Mouse (Mus musculus) forebrain, embryonic 13.5 days (tissue): ENCODE results near the gene Dazap2. TPM values are rescaled to one million over a fixed set of nuclear protein-coding genes. Genes with fewer than 3 reads are reported as not detected.
A peak's percentile ranks its signal among the peaks of the same experiment; 100 is the strongest.
"Not testable (repeated sequence)": the region's sequence is repeated elsewhere in the genome, so short reads cannot be mapped to it uniquely, and the experiment has no call there.

Source experiments
- ATAC-seq: fragments of 200-750 bp; cut with Nextera tagmentation; 2 replicates; pipeline ENCODE4 v1.8.0; 2017
- H3K27ac ChIP-seq: fragments of 300-500 bp; sonication (generic); 2 replicates; pipeline ENCODE4 v1.5.1; 2015; ENCODE audit warnings: inconsistent platforms, mild to moderate bottlenecking, moderate library complexity
- H3K27me3 ChIP-seq: fragments of 300-500 bp; sonication (generic); 2 replicates; pipeline ENCODE4 v1.6.1; 2015; ENCODE audit warnings: mild to moderate bottlenecking, inconsistent platforms
- H3K36me3 ChIP-seq: fragments of 300-500 bp; sonication (generic); 2 replicates; pipeline ENCODE4 v1.6.1; 2015; ENCODE audit warnings: mild to moderate bottlenecking, inconsistent platforms; ENCODE audit not compliant: poor library complexity, severe bottlenecking
- H3K4me1 ChIP-seq: fragments of 300-500 bp; sonication (generic); 2 replicates; pipeline ENCODE4 v1.6.1; 2015; ENCODE audit warnings: inconsistent platforms
- H3K4me2 ChIP-seq: fragments of 300-500 bp; sonication (generic); 2 replicates; pipeline ENCODE4 v1.6.1; 2015; ENCODE audit warnings: inconsistent platforms, mild to moderate bottlenecking, moderate library complexity
- H3K4me3 ChIP-seq: fragments of 300-500 bp; sonication (generic); 2 replicates; pipeline ENCODE4 v1.5.1; 2015; ENCODE audit warnings: mild to moderate bottlenecking, inconsistent platforms
- H3K9ac ChIP-seq: fragments of 300-500 bp; sonication (generic); 2 replicates; pipeline ENCODE4 v1.6.1; 2015; ENCODE audit warnings: mild to moderate bottlenecking, inconsistent platforms
- H3K9me3 ChIP-seq: fragments of 300-500 bp; sonication (generic); replicated peaks from 2 replicates; pipeline ENCODE4 v1.6.1; 2016; ENCODE audit warnings: inconsistent platforms
- WGBS: fragments of 180-500 bp; shearing (Covaris S2); methylation state at CpG from one replicate; pipeline ENCODE4 v1.1.7; 2015; 5-methylcytosine and 5-hydroxymethylcytosine counted together
- polyA plus RNA-seq: library from polyadenylated mRNA; unstranded; fragments of >200 nt; fragmentation: Nextera tagmentation; extraction: Ambion mirVana; gene quantifications from 2 replicates; pipeline ENCODE4 v1.2.1, GENCODE M21; 2015

Gene Dazap2
- polyA plus RNA-seq, 1 experiment from 2014 or later, result 192 TPM

DNA sequence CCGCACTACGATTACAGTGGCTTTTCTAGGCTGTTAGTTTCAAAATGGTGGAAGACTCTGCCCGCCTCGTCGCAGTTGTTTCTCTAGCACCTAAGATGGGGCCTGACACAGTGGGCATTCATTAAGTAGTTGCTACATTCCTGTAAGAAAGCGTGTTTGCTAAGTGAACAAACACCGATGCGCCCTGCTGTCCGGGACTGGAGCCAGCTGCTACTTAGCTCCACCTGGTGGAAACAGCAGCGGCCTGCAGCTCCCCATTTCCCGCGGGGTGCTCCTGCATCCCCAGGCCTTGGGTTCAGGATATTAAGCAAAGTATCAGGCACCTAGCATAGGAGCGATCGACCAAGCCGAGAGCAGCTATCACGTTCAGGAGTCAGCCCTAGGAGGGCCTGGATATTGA, 1.6 kb upstream of the Dazap2 start:
- ATAC-seq, result no peak
- peak overlapping the region; percentile 50 for H3K4me2 ChIP-seq
- H3K9ac ChIP-seq, result no peak overlapping the region
- WGBS, result 10% methylated on average over 16 of the region's 16 CpGs
- peaks cover 6% of the 10 kb centered on the region; the same call in 1 of the 2 replicates for H3K27me3 ChIP-seq
- H3K36me3 ChIP-seq, result peaks cover 16% of the 10 kb centered on the region
- H3K27ac ChIP-seq, result no peak overlapping the region
- H3K9me3 ChIP-seq, result no peaks in the 10 kb centered on the region
- peaks cover 25% of the 10 kb centered on the region for H3K4me1 ChIP-seq
- peak overlapping the region; percentile 18 for H3K4me3 ChIP-seq

DNA sequence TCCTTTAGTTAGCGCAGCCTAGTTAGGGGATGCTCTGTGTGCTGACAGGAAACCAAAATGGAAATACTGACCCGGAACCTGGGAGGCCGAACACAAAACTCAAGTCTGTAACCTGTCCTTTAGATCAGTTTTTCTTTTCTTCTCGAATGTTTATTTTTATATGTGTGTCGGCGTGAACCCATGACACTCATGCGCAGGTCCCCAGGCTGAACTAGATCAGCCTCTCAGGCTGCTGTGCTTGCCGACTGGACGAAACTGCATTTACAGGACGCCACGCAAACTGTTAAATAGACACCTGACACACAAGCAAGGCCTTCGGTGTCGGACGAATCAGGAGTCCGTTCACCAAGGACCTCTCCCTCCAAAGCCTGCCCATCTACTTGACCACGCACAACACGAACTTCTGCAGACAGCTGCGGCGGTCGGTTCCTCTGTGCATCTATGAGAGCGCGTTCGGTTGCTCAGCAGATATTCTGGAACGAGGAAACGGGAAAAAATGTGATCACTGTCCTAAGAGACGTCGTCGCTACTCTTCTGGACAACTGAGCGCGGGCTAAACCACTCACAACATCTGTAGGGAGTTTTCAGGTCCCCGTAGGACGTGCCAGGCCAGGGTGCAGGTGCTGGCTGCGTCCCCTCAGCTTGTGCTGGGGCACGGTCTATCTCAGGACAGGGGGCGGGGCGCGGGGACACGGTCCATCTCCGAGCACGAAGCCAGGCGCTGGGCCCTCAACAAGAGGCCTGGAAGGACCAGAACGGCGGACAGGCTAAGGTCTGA, 742 bp upstream of the Dazap2 start:
- Histone ChIP-seq H3K9me3 (no peaks in the 10 kb centered on the region), H3K36me3 (peaks cover 24% of the 10 kb centered on the region), H3K4me2 (peak overlapping the region; percentile 88), H3K27me3 (peaks cover 6% of the 10 kb centered on the region; the same call in 1 of the 2 replicates), H3K27ac (peak overlapping the region; percentile 93), H3K4me1 (peaks cover 25% of the 10 kb centered on the region), H3K4me3 (peak overlapping the region; percentile 86), H3K9ac (peak overlapping the region; percentile 62)
- ATAC-seq, result no peak
- 11% methylated on average over 43 of the region's 43 CpGs for WGBS

DNA sequence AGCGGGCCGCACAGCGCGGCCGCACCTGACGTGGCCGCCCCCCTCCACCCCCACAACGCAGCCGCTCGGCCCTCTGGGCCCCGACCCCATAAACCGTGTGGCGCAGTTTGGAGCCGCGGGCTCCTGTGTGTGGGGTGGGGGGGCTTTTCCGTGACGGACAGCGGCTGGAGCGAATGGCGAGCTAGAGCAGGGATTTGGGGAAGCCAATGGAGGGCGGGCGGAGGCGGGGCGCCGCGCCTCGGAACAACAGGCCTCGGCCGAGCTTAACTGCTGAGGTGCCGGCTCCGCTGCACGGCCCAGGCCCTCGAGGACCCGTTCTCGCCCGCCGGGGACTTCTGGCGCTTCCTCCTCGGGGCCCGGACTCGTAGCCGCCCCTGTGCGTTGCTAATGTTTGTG, 674 bp downstream of the Dazap2 start:
- Histone ChIP-seq H3K4me3 (peak overlapping the region; percentile 86), H3K27ac (peak overlapping the region; percentile 93), H3K9ac (peak overlapping the region; percentile 82), H3K4me2 (peak overlapping the region; percentile 88), H3K4me1 (peaks cover 25% of the 10 kb centered on the region), H3K27me3 (no peaks in the 10 kb centered on the region), H3K9me3 (no peaks in the 10 kb centered on the region), H3K36me3 (peaks cover 38% of the 10 kb centered on the region)
- ATAC-seq, result peak; percentile 85
- WGBS, result 0% methylated on average over 35 of the region's 43 CpGs

DNA sequence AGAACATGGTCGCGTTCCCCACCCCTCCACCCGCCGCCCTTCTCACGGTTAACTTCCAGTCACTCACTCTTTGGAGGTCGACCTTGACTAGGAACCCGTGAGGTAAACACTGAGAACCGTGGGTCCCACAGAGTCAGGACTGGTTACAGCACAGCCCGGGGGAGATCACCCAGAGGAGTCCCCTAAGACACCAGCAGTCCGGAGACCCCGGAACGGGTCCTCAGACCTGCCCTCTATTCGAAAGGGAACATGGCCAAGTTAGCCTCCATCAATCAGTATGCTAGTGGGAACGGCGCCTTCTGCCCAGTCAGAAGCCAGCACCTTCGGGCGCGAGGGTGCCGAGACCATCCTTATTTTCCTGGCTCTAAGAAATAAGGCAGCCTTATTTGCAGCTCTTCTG, 1.1 kb downstream of the Dazap2 start:
- WGBS, result under 1% methylated on average over 19 of the region's 19 CpGs

DNA sequence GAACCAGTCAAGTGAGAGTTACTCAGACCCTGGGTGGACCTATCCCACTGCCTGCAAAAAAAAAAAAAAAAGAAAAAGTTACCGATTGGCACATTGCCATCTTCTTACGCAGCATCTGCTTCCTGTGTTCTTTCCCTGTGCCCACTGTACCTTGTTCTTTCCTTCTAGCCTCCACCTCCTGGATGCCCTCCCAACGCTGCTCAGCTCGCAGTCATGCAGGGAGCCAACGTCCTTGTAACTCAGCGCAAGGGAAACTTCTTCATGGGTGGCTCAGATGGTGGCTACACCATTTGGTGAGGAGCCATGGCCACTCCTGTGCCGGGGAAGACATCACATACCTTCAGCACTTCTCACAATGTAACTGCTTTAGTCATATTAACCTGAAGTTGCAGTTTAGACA, 4.1 kb downstream of the Dazap2 start:
- WGBS, result 89% methylated on average over 7 of the region's 7 CpGs
- H3K36me3 ChIP-seq, result peaks cover 48% of the 10 kb centered on the region
- no peak overlapping the region for H3K4me2 ChIP-seq
- no peak overlapping the region for H3K27ac ChIP-seq
- H3K9me3 ChIP-seq, result no peaks in the 10 kb centered on the region
- H3K9ac ChIP-seq, result no peak overlapping the region
- no peak for ATAC-seq
- peaks cover 15% of the 10 kb centered on the region for H3K4me1 ChIP-seq
- no peaks in the 10 kb centered on the region for H3K27me3 ChIP-seq
- H3K4me3 ChIP-seq, result no peak overlapping the region

More for the DNA sequence above, 1.1 kb downstream of the Dazap2 start:
- H3K27me3 ChIP-seq, result no peaks in the 10 kb centered on the region
- H3K9me3 ChIP-seq, result no peaks in the 10 kb centered on the region
- H3K9ac ChIP-seq, result peak overlapping the region; percentile 82
- H3K27ac ChIP-seq, result peak overlapping the region; percentile 93
- H3K4me3 ChIP-seq, result peak overlapping the region; percentile 86
- ATAC-seq, result peak; percentile 11
- H3K4me2 ChIP-seq, result peak overlapping the region; percentile 88
- H3K36me3 ChIP-seq, result peaks cover 41% of the 10 kb centered on the region
- peaks cover 25% of the 10 kb centered on the region for H3K4me1 ChIP-seq

DNA sequence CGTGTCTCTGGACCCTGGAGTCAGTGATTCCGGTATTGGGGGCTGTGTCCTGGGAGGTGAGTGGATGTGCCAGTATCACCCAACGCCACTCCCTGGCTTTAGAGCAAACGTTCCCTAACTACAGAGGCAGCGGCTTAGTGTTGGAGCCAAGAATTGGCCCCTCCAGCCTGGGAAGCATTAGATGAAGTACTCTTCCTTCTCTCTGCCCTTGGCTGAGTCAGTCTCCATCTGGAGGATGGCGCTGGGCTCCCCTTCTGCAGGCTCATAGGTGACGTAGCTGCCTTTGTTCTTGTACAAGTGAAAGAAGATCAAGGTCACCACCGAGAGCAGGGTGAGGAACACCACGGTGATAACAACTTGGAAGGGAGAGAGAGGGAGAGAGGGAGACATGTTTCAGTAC, 6.5 kb downstream of the Dazap2 start:
- not testable (repeated sequence) for H3K9me3 ChIP-seq, H3K4me2 ChIP-seq, H3K9ac ChIP-seq, H3K4me3 ChIP-seq, H3K27ac ChIP-seq, H3K27me3 ChIP-seq, ATAC-seq, H3K4me1 ChIP-seq
- peaks cover 48% of the 10 kb centered on the region for H3K36me3 ChIP-seq
- WGBS, result 87% methylated on average over 9 of the region's 9 CpGs

DNA sequence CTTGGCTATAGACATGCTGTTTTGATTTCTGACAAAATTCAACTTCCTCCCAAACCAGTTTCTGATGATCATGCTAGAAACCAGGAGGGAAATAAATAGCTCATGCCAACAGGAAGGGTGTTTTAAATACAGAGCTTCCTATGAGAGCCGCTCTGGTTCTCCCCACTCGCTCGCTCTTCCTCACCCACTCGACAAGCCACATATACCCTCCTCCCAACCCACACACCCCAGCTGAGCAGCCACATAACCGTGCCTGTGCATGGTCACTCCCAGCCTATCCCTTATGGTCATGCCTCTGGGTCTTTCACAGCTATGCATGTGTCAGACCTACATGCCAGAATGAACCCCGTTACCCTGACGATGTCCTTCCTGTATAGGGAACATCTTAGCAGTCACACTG, 7.0 kb downstream of the Dazap2 start:
- Histone ChIP-seq H3K9ac (no peak overlapping the region), H3K9me3 (no peaks in the 10 kb centered on the region), H3K4me3 (no peak overlapping the region), H3K4me2 (no peak overlapping the region), H3K36me3 (peaks cover 45% of the 10 kb centered on the region), H3K27ac (no peak overlapping the region), H3K4me1 (no peaks in the 10 kb centered on the region), H3K27me3 (no peaks in the 10 kb centered on the region)
- 89% methylated on average over 7 of the region's 7 CpGs for WGBS
- ATAC-seq, result no peak

DNA sequence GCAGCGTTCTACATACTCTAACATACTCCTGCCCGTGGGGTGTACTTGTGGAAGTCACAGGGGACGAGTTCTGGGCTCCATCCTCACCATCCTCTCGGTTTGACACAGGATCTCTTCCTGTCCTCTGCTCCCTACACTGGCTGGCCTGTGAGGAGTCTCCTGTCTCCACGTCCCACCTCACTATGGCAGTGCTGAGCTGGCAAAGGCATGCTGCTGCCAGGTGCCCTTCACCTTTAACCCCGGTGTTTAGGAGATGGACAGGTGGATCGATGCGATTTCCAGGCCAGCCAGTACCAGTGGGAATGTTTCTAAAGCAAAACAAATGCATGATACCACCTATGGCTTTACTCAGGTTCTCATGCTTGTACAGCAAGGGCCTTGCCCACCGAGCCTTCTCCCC, 8.6 kb downstream of the Dazap2 start:
- Histone ChIP-seq H3K9ac (no peak overlapping the region), H3K4me2 (no peak overlapping the region), H3K27ac (no peak overlapping the region), H3K27me3 (no peaks in the 10 kb centered on the region), H3K36me3 (peaks cover 30% of the 10 kb centered on the region), H3K4me3 (no peak overlapping the region), H3K9me3 (no peaks in the 10 kb centered on the region), H3K4me1 (0 out of 2 replicates have a peak, but pooled peaks cover 7% of the 10 kb centered on the region)
- WGBS, result 86% methylated on average over 9 of the region's 9 CpGs
- no peak for ATAC-seq

DNA sequence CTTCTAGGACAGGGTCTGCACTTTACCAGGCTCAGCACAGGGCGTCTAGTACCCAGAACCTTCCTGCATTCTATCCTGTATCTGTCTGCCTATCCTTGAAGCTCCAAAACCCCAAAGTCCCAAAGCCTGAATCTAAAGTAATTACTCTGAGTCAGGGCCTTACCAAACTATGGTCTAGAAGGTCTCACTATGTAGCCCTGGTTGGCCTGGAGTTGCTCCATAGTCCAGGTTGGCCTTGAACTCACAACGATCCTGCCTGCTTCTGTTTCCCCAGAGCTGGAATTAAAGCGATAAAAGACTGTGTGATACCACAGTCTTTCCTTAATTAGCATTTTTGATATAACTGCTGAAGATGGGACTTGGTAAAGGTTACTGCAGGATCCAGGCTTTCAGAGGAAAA, 9.3 kb downstream of the Dazap2 start:
- H3K27me3 ChIP-seq, result no peaks in the 10 kb centered on the region
- H3K4me1 ChIP-seq, result 0 out of 2 replicates have a peak, but pooled peaks cover 7% of the 10 kb centered on the region
- ATAC-seq, result no peak
- no peak overlapping the region for H3K27ac ChIP-seq
- H3K4me3 ChIP-seq, result no peak overlapping the region
- no peak overlapping the region for H3K9ac ChIP-seq
- H3K9me3 ChIP-seq, result no peaks in the 10 kb centered on the region
- peaks cover 23% of the 10 kb centered on the region for H3K36me3 ChIP-seq
- no peak overlapping the region for H3K4me2 ChIP-seq
- whole genome bisulfite sequencing, result 80% methylated on average over 3 of the region's 3 CpGs

DNA sequence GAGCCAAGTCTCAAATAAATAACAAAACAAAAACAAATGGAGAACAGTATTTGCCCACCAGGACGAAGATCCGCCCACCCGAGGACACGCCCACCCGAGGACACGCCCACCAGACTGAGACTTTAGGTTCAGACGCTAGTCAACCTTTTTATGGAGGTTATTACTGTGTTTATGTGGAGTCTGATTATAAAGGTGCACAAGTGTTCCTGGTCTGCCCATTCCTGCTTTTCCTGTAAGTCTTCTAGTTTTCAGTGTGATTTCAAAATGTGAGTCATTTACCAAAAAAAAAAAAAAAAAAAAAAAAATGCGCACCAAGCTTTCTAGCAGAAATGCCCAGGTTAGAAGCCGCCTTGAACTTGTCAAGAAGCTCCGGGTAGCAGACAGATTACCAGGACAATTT, 12.1 kb downstream of the Dazap2 start:
- Histone ChIP-seq H3K4me1 (0 out of 2 replicates have a peak, but pooled peaks cover 7% of the 10 kb centered on the region), H3K4me2 (no peak overlapping the region), H3K9me3 (no peaks in the 10 kb centered on the region), H3K4me3 (no peak overlapping the region), H3K9ac (no peak overlapping the region), H3K36me3 (no peaks in the 10 kb centered on the region), H3K27ac (no peak overlapping the region), H3K27me3 (peaks cover 5% of the 10 kb centered on the region; the same call in 1 of the 2 replicates)
- no peak for ATAC-seq
- 18% methylated on average over 10 of the region's 10 CpGs for WGBS

DNA sequence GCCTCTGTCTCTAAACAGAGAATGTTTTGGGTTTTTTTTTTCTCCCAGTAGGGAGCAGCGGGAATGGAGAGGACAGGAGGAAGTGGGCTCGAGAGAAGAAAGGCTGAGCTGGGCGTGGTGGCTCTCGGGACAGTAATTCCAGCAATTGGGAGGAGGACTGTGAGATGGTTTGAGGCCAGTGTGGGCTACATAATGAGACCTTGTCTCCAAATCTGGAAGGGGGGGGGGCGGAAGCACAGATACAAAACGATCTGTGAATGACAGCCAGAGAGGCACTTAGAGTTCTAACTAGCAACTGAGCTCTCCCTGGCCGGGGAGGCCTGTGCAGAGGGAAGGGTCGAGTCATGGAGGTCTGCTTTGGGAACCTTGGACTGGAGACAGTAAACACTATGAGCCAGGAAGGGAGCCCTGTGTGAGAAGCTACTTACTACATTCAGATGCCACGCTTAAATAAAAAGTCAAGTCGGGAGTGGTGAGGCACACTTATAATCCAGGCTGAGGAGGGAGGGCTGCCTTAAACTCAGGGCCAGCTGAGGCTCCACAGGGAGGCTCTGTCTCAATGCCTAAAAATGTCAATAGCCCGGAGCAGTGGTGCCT, 12.7 kb downstream of the Dazap2 start:
- H3K36me3 ChIP-seq, result no peaks in the 10 kb centered on the region
- no peak overlapping the region for H3K27ac ChIP-seq
- H3K9ac ChIP-seq, result no peak overlapping the region
- H3K9me3 ChIP-seq, result no peaks in the 10 kb centered on the region
- H3K4me2 ChIP-seq, result no peak overlapping the region
- H3K27me3 ChIP-seq, result peaks cover 11% of the 10 kb centered on the region; the same call in 1 of the 2 replicates
- 3% methylated on average over 10 of the region's 11 CpGs for WGBS
- H3K4me1 ChIP-seq, result 0 out of 2 replicates have a peak, but pooled peaks cover 7% of the 10 kb centered on the region
- H3K4me3 ChIP-seq, result no peak overlapping the region
- ATAC-seq, result no peak

DNA sequence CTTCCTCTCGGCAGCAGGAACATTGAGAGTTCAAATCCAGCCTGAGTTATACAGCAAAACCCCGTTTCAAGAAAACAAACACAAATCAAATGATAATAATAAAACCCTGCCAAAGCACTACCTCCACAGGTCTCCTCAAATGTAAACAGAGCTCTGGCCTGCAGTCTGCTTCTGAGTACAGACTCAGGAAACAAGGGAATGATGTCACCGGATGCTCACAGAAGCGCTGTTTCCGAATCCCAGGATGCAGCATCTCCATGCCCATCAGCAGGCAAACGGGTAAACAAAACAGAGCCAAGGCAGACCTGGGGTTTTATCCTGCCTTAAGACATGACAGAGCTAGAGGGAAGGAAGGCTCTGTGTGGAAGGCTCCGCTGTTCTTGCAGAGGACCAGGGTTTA, 13.6 kb downstream of the Dazap2 start:
- WGBS, result 62% methylated on average over 7 of the region's 7 CpGs
- H3K9ac ChIP-seq, result no peak overlapping the region
- H3K4me2 ChIP-seq, result no peak overlapping the region
- no peak overlapping the region for H3K4me3 ChIP-seq
- H3K9me3 ChIP-seq, result no peaks in the 10 kb centered on the region
- ATAC-seq, result no peak
- 0 out of 2 replicates have a peak, but pooled peaks cover 7% of the 10 kb centered on the region for H3K4me1 ChIP-seq
- no peak overlapping the region for H3K27ac ChIP-seq
- H3K27me3 ChIP-seq, result peaks cover 16% of the 10 kb centered on the region
- H3K36me3 ChIP-seq, result no peaks in the 10 kb centered on the region
